In genomic region chr9:43745051-43745792, GRCm38 (mm10) we compare ENCODE assay signal across 8 mouse cellular contexts. TPM values are rescaled to one million over a fixed set of nuclear protein-coding genes. Genes with fewer than 3 reads are reported as not detected.
DNase-seq lines count a peak whose midpoint lies in the region; ATAC-seq lines count a peak whose summit lies in the region.

No protein-coding gene starts in this region.

- ATAC-seq in heart, embryonic 12.5 days (ENCODE audit: insufficient number of reproducible peaks, low FRiP score): no peak
- ATAC-seq in megakaryocyte, adult 5-6 weeks (ENCODE audit: poor library complexity, severe bottlenecking): 0 out of 2 replicates have a peak, but pooled peaks have one; percentile 8
- ATAC-seq in stomach, embryonic 14.5 days (ENCODE audit: insufficient number of reproducible peaks, insufficient read depth, low FRiP score, low read depth): no peak

- DNase-seq in ovary, postnatal 36 days (ENCODE audit: low spot score): peak; percentile 34
- no peak for DNase-seq in ovary, adult 18-20 months (ENCODE audit: low spot score)
- peak; percentile 65 for DNase-seq in cerebellum, adult 8-10 months
- DNase-seq in kidney, postnatal 14 days: peak; percentile 56
- no peak for DNase-seq in spleen, adult 12 weeks (ENCODE audit: low spot score)

- WGBS in heart, embryonic 12.5 days: under 1% methylated on average over 43 of the region's 43 CpGs
- under 1% methylated on average over 43 of the region's 43 CpGs for WGBS in stomach, embryonic 14.5 days

- H3K4me1 ChIP-seq in heart, embryonic 12.5 days (replicated peaks): peaks cover 20% of the 10 kb centered on the region
- peaks cover 28% of the 10 kb centered on the region; the same call in 1 of the 2 replicates for H3K4me1 ChIP-seq in stomach, embryonic 14.5 days (ENCODE audit: control insufficient read depth, insufficient read depth, low read length)

- H3K9me3 ChIP-seq in heart, embryonic 12.5 days (replicated peaks): no peaks in the 10 kb centered on the region
- no peaks in the 10 kb centered on the region for H3K9me3 ChIP-seq in stomach, embryonic 14.5 days (ENCODE audit: control insufficient read depth, low read depth, low read length)

- H3K4me3 ChIP-seq in heart, embryonic 12.5 days: peak overlapping the region; percentile 64
- H3K4me3 ChIP-seq in stomach, embryonic 14.5 days (ENCODE audit: low read depth, low read length): peak overlapping the region; percentile 88

- peak overlapping the region; percentile 88 for H3K4me2 ChIP-seq in heart, embryonic 12.5 days
- H3K4me2 ChIP-seq in stomach, embryonic 14.5 days (replicated peaks; ENCODE audit: low read depth, low read length): peak overlapping the region; percentile 91

- no peak overlapping the region for H3K27ac ChIP-seq in heart, embryonic 12.5 days (ENCODE audit: poor library complexity, severe bottlenecking)
- peak overlapping the region; percentile 39; the same call in 1 of the 2 replicates for H3K27ac ChIP-seq in stomach, embryonic 14.5 days (ENCODE audit: low read length)

- H3K9ac ChIP-seq in heart, embryonic 12.5 days: peak overlapping the region; percentile 82
- H3K9ac ChIP-seq in stomach, embryonic 14.5 days (replicated peaks; ENCODE audit: low read depth, low read length): peak overlapping the region; percentile 87

- peaks cover 28% of the 10 kb centered on the region for H3K27me3 ChIP-seq in heart, embryonic 12.5 days (replicated peaks)
- H3K27me3 ChIP-seq in stomach, embryonic 14.5 days (ENCODE audit: control insufficient read depth, insufficient read depth, low read length): no peaks in the 10 kb centered on the region

- no peaks in the 10 kb centered on the region for H3K36me3 ChIP-seq in heart, embryonic 12.5 days
- no peaks in the 10 kb centered on the region for H3K36me3 ChIP-seq in stomach, embryonic 14.5 days (ENCODE audit: control insufficient read depth, insufficient read depth, low read length)

RNA-seq across cellular contexts. Expression of gene Nectin1, which starts 1.4 kb away (rescaled TPM):
- polyA plus RNA-seq in heart, embryonic 12.5 days (2016; fragmentation: Nextera tagmentation; extraction: Ambion mirVana): 1.9 and 2.1 TPM in 2 replicates
- total RNA-seq in megakaryocyte, adult 5-6 weeks (2015): 7.5 and 9.7 TPM in 2 replicates
- 1.3 and 1.4 TPM in 2 replicates for total RNA-seq in megakaryocyte, adult 5-6 weeks (2017)
- polyA plus RNA-seq in stomach, embryonic 14.5 days (2014; fragmentation: Nextera tagmentation; extraction: Ambion mirVana): 10.5 and 11.1 TPM in 2 replicates

Comparison
In these comparisons a context has a peak if more than half of its experiments do, and no peak if none do; other contexts are left out.
1. DNase-seq: peak in ovary, postnatal 36 days (single experiment), cerebellum, adult 8-10 months (single experiment) and kidney, postnatal 14 days (single experiment); none in ovary, adult 18-20 months (single experiment) and spleen, adult 12 weeks (single experiment).